Mouse (Mus musculus) neural tube, embryonic 11.5 days (tissue): ENCODE data around the gene Perp. TPM values are rescaled to one million over a fixed set of nuclear protein-coding genes. Genes with fewer than 3 reads are reported as not detected.

Experiments
- ATAC-seq: fragments of 200-750 bp; cut with Nextera tagmentation; 2 replicates; pipeline ENCODE4 v1.8.0; 2017; ENCODE audit warnings: moderate number of reproducible peaks, mild to moderate bottlenecking, moderate TSS enrichment, moderate library complexity; ENCODE audit not compliant: insufficient read depth, low FRiP score, low TSS enrichment
- DNase-seq: peaks from one replicate; pipeline ENCODE4 v3.0.0-alpha.2; 2015; ENCODE audit warnings: low spot score
- H3K27ac ChIP-seq: fragments of 300-500 bp; sonication (generic); 2 replicates; pipeline ENCODE4 v1.5.1; 2014; ENCODE audit warnings: low read depth, mild to moderate bottlenecking, low read length
- H3K27me3 ChIP-seq: fragments of 300-500 bp; sonication (generic); 2 replicates; pipeline ENCODE4 v1.6.1; 2014; ENCODE audit warnings: mild to moderate bottlenecking, low read length, mixed read lengths; ENCODE audit not compliant: control insufficient read depth, insufficient read depth
- H3K36me3 ChIP-seq: fragments of 300-500 bp; sonication (generic); 2 replicates; pipeline ENCODE4 v1.6.1; 2014; ENCODE audit warnings: mild to moderate bottlenecking, low read length, moderate library complexity, mixed read lengths; ENCODE audit not compliant: control insufficient read depth, insufficient read depth
- H3K4me1 ChIP-seq: fragments of 300-500 bp; sonication (generic); 2 replicates; pipeline ENCODE4 v1.6.1; 2014; ENCODE audit warnings: low read length, mixed read lengths; ENCODE audit not compliant: control insufficient read depth, insufficient read depth
- H3K4me2 ChIP-seq: fragments of 300-500 bp; sonication (generic); 2 replicates; pipeline ENCODE4 v1.6.1; 2014; ENCODE audit warnings: low read depth, mild to moderate bottlenecking, moderate library complexity
- H3K4me3 ChIP-seq: fragments of 300-500 bp; sonication (generic); 2 replicates; pipeline ENCODE4 v1.5.1; 2014; ENCODE audit warnings: low read depth, low read length
- H3K9ac ChIP-seq: fragments of 300-500 bp; sonication (generic); 2 replicates; pipeline ENCODE4 v1.6.1; 2014; ENCODE audit warnings: mild to moderate bottlenecking, low read length
- H3K9me3 ChIP-seq: fragments of 300-500 bp; sonication (generic); 2 replicates; pipeline ENCODE4 v1.6.1; 2016; ENCODE audit warnings: low read length; ENCODE audit not compliant: control insufficient read depth
- WGBS: fragments of 180-500 bp; shearing (Covaris S2); extraction: QIAGEN DNeasy Blood & Tissue Kit; methylation state at CpG from one replicate; pipeline ENCODE4 v1.1.7; 2014; 5-methylcytosine and 5-hydroxymethylcytosine counted together
- polyA plus RNA-seq: library from polyadenylated mRNA; unstranded; fragments of >200 nt; fragmentation: Nextera tagmentation; extraction: Ambion mirVana; gene quantifications from 2 replicates; pipeline ENCODE4 v1.2.1, GENCODE M21; 2014

The Perp gene
- polyA plus RNA-seq, 1 experiment from 2014 or later = 13.7 TPM

DNA sequence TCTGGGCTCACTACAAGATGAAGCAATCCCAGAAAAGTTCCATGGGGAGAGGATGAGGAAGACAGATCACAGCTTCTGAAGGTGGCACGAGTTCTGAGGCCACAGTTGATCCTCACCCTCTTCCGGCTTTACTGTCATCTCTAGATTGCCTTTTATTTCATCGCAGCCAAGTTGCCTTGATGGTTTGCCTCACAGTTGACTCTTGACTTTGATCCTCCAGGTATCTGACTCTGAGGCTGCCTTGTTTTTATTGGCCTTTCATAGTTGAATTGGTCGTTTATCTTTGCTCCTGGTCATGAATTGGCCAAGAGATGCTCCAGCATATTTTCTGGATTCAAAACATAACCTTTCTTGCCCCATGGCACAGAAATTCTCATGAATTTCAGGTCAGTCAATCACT lies 34.3 kb downstream of the Perp start:
- H3K36me3 ChIP-seq = no peaks in the 10 kb centered on the region
- no peak overlapping the region for H3K4me3 ChIP-seq
- WGBS = 78% methylated on average over 4 of the region's 4 CpGs
- H3K27ac ChIP-seq = no peak overlapping the region
- ATAC-seq = no peak
- no peak overlapping the region for H3K4me2 ChIP-seq
- H3K4me1 ChIP-seq = no peaks in the 10 kb centered on the region
- H3K9me3 ChIP-seq = no peaks in the 10 kb centered on the region
- H3K9ac ChIP-seq = no peak overlapping the region
- DNase-seq = no peak
- no peaks in the 10 kb centered on the region for H3K27me3 ChIP-seq

DNA sequence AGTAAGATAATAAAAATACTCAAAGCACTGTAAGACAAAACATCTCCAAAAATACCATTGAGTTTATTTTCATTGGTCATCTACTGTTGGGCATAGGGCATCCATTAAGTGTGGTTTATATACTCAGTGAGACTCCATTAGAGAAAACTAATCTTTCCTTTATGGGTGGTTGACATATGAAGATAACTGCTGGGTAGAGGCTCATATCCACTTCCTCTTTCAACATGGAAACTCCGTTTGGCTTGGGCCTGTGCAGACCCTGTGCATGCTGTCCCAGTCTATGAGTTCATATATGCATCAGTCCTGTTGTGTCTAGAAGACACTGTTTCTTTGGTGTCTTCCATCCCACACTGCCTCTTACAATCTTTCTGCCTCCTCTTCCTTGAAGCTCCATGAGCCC lies 34.9 kb downstream of the Perp start:
- H3K36me3 ChIP-seq = no peaks in the 10 kb centered on the region
- no peaks in the 10 kb centered on the region for H3K9me3 ChIP-seq
- H3K4me1 ChIP-seq = no peaks in the 10 kb centered on the region
- H3K4me2 ChIP-seq = no peak overlapping the region
- no peaks in the 10 kb centered on the region for H3K27me3 ChIP-seq
- no peak overlapping the region for H3K27ac ChIP-seq
- ATAC-seq = no peak
- H3K9ac ChIP-seq = no peak overlapping the region
- no peak overlapping the region for H3K4me3 ChIP-seq
- WGBS = 79% methylated on average over 1 of the region's 1 CpGs
- no peak for DNase-seq

DNA sequence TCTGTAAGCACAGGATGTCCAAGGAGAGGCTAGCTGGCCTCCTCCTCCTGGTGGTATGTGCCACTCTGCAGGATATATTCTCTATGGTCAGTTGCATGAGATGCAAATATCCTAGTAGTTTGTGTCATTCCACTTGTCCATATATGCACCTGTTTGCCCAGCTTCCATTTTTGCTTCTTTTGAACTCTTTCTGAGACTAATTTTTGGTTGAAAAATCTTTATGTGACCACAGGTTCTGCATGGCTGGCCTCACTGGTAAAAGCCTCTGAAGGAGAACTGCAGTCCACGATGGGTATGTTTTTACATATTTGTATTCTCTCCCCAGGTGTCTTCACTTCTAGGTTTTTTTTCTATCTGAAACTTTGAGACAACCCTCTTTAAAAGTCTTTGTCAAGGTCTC lies 37.4 kb downstream of the Perp start:
- DNase-seq (no peak), ATAC-seq (no peak)
- no peaks in the 10 kb centered on the region for H3K9me3 ChIP-seq
- no peak overlapping the region for H3K4me3 ChIP-seq
- no peak overlapping the region for H3K9ac ChIP-seq
- no peak overlapping the region for H3K4me2 ChIP-seq
- H3K27me3 ChIP-seq = no peaks in the 10 kb centered on the region
- no peak overlapping the region for H3K27ac ChIP-seq
- no peaks in the 10 kb centered on the region for H3K36me3 ChIP-seq
- 79% methylated on average over 1 of the region's 1 CpGs for WGBS
- H3K4me1 ChIP-seq = no peaks in the 10 kb centered on the region

DNA sequence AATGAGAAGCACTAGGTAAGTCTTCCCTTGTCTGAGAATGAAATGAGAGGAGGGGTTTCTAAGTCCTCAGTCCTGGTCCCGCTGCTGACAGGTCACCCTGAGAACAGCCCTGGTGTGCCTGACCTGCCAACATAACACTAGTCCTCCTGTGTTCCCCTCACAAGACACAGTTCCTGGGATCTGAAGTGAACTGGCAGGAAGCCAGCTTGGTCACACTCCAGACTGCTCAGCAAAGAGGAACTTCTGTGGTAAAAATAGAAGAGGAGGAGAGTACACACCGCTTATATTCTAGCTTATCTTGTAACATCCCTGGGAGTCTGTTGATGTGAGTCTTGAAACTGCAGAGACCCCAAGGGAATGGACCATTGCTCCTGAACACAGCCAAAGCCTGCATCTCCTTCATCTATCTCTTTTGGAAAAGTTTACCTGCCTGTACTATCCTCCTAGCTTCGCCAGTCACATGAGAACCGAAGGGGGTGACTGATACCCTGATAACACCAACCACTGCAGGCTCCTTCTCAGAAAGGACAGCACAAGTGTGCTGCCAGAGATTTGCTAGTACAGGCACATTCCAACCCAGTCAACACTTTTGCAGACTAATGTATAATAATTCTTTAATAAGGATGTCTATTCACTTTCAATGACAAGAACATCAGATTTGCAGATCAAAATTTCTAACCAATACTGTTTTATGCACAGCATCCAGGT lies 42.3 kb downstream of the Perp start:
- no peak overlapping the region for H3K4me2 ChIP-seq
- H3K9me3 ChIP-seq = no peaks in the 10 kb centered on the region
- H3K9ac ChIP-seq = no peak overlapping the region
- H3K36me3 ChIP-seq = no peaks in the 10 kb centered on the region
- DNase-seq = no peak
- no peak overlapping the region for H3K4me3 ChIP-seq
- WGBS = 96% methylated on average over 4 of the region's 4 CpGs
- ATAC-seq = no peak
- no peaks in the 10 kb centered on the region for H3K4me1 ChIP-seq
- no peaks in the 10 kb centered on the region for H3K27me3 ChIP-seq
- no peak overlapping the region for H3K27ac ChIP-seq

DNA sequence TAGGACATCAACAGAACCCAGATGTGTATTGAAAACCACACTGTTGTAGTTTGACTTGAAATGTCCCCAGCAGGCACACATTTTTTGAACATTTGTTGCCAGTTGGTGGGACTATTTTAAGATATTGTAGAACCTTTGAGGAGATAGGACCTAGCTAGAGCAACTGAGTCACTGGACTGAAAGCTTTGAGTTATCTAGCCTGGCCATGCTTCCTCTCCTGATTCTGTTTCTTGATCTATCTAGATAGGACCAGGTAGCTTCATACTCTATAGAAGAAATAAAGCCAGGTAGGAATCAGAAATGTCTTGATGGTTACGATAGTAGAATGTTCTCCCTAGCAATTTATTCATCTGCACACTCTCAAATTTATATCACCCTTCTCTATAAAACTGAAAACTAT lies 43.9 kb downstream of the Perp start:
- 98% methylated on average over 1 of the region's 1 CpGs for WGBS
- Histone ChIP-seq H3K9ac (no peak overlapping the region), H3K4me1 (no peaks in the 10 kb centered on the region), H3K27me3 (no peaks in the 10 kb centered on the region), H3K4me2 (no peak overlapping the region), H3K4me3 (no peak overlapping the region), H3K27ac (no peak overlapping the region), H3K36me3 (no peaks in the 10 kb centered on the region), H3K9me3 (no peaks in the 10 kb centered on the region)
- no peak for ATAC-seq
- no peak for DNase-seq

DNA sequence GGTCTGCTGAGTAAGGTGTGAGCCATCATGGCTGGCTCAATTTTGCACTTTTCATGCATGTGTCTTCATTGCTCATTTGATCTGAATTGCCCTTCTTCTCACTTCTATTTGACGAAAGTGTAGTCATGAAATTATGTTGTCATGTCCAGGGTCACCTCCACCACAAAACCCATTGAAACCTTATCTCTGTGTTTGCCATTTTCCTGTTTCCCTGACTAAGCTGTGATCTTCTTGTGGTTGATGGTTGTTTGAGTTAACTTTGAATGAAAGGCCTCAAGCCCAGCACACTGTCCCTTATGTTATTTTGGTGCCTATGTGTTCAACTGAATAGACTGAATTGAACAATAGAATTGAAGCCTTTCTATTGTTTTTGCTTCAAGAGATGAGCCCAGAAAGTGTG lies 44.4 kb downstream of the Perp start:
- Histone ChIP-seq H3K4me1 (no peaks in the 10 kb centered on the region), H3K4me3 (no peak overlapping the region), H3K9me3 (no peaks in the 10 kb centered on the region), H3K4me2 (no peak overlapping the region), H3K27ac (no peak overlapping the region), H3K36me3 (no peaks in the 10 kb centered on the region), H3K9ac (no peak overlapping the region), H3K27me3 (no peaks in the 10 kb centered on the region)
- 95% methylated on average over 1 of the region's 1 CpGs for WGBS
- no peak for ATAC-seq
- DNase-seq = no peak

DNA sequence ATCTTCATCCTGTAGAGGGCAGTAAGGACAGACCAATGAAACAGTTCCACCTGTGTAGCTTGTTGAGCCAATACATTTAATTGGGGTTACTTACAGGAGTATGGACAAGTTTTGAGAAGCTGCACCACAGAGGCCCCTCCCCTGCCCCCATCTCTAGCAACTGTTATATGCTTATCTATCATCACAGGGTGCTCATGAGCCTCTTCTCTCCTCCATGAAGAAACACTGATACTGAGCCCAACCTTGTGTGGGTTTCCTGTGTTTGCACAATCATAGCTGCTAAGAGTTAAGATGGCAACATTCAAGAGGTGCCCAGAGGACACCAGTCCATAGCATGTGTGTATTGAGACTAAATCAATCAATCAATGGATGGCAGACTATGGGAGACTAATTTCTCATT lies 46.3 kb downstream of the Perp start:
- no peak for DNase-seq
- Histone ChIP-seq H3K9me3 (no peaks in the 10 kb centered on the region), H3K4me2 (no peak overlapping the region), H3K9ac (no peak overlapping the region), H3K4me3 (no peak overlapping the region), H3K4me1 (no peaks in the 10 kb centered on the region), H3K36me3 (no peaks in the 10 kb centered on the region), H3K27me3 (no peaks in the 10 kb centered on the region), H3K27ac (no peak overlapping the region)
- no peak for ATAC-seq

DNA sequence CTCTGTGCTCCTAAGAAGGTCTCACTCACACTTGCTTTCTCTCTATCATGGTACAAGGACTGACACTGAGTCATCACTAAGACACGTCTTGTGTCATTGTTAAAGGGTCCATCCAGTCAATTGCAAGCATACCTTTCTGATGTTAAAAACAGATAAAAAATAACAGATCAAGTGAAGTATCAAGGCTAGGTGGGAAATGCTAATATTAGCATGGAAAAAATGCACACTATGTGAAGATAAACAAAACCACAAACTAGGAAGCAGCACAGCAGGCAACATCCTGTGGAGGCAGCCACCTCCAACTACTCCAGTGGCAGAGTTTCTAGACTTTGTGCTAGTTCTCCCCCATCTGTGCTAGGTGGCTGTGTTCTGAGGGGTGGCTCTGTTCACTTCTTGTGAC lies 47.3 kb downstream of the Perp start:
- no peak overlapping the region for H3K9ac ChIP-seq
- no peak overlapping the region for H3K4me3 ChIP-seq
- H3K9me3 ChIP-seq = no peaks in the 10 kb centered on the region
- H3K4me1 ChIP-seq = no peaks in the 10 kb centered on the region
- no peak overlapping the region for H3K27ac ChIP-seq
- DNase-seq (no peak), ATAC-seq (no peak)
- H3K4me2 ChIP-seq = no peak overlapping the region
- no peaks in the 10 kb centered on the region for H3K27me3 ChIP-seq
- WGBS = 84% methylated on average over 1 of the region's 1 CpGs
- H3K36me3 ChIP-seq = no peaks in the 10 kb centered on the region

DNA sequence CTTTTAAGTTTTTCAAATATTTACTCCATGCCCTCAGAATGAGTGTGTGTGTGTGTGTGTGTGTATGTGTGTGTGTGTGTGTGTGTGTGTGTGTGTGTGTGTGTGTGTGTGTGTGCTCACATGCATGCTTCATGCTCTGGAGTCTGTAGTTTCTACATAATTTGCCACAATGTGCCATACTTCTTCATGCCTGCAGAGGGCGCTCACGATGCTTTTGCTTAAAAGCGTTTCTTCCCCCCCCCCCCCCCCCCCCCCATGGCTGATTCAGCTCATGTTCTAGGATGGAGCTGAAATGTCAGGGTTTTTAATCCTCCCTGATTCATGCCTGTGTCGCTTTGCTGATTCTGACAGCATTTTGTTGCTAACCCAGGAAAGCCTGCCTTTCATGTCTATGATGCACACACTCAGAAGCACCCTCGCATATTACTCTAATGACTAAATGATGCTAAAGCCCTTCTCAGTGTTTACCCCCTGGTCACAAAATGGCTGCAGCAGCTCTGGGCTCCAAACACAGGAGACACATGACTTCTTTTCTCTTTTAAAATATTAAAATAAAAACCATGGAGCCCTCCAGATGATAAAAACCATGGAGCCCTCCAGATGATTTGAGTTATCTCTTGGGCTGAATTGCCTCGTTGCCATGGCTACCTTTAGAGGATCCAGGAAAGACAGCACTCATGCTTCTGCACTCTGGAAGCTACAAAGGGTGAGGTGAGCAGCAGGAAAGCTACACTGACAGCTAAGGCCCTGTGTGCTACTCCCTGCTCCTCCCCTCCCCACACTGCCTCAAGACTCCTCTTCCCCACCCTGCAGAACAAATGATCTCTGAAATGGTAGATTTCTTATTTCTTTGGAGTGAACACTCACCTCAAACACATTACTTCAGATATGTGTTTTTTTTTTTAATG lies 49.7 kb downstream of the Perp start:
- WGBS = 48% methylated on average over 5 of the region's 6 CpGs
- Histone ChIP-seq H3K27me3 (no peaks in the 10 kb centered on the region), H3K9ac (no peak overlapping the region), H3K9me3 (no peaks in the 10 kb centered on the region), H3K4me3 (no peak overlapping the region), H3K4me2 (no peak overlapping the region), H3K4me1 (no peaks in the 10 kb centered on the region), H3K27ac (no peak overlapping the region), H3K36me3 (no peaks in the 10 kb centered on the region)
- no peak for DNase-seq
- no peak for ATAC-seq
